Mouse (Mus musculus) layer of hippocampus, adult 9-11 months (tissue): ENCODE data around the gene Osgin1.

Experiments used
- DNase-seq: peaks from one replicate; pipeline ENCODE4 v3.0.0; 2022

The Osgin1 gene

GRCm38 (mm10) chr8:119433582-119434174 is at the start of gene Osgin1:
Gene Osgin1 (plus strand): TSS chr8:119434124.
- DNase-seq = no peak

GRCm38 (mm10) chr8:119384478-119384877 is 49.4 kb upstream of the Osgin1 start:
- peak; percentile 71 for DNase-seq

- no peak for DNase-seq
These were observed 48.1 kb upstream of the Osgin1 start for GRCm38 (mm10) chr8:119385854-119386253.

- DNase-seq = no peak
These were observed 46.9 kb upstream of the Osgin1 start for GRCm38 (mm10) chr8:119386988-119387387.

- no peak for DNase-seq
These were observed 39.8 kb upstream of the Osgin1 start for GRCm38 (mm10) chr8:119394097-119394496.

- DNase-seq = peak; percentile 93
These were observed 39.3 kb upstream of the Osgin1 start, which contains the start of gene Mlycd for GRCm38 (mm10) chr8:119394524-119395026. Gene Mlycd (plus strand): TSS chr8:119394878.

GRCm38 (mm10) chr8:119395072-119395950 is 38.6 kb upstream of the Osgin1 start:
- no peak for DNase-seq

- DNase-seq = no peak
These were observed 35.4 kb upstream of the Osgin1 start for GRCm38 (mm10) chr8:119398558-119398957.

GRCm38 (mm10) chr8:119399255-119399654 is 34.7 kb upstream of the Osgin1 start:
- DNase-seq = no peak

- DNase-seq = no peak
These were observed 33.7 kb upstream of the Osgin1 start for GRCm38 (mm10) chr8:119400122-119400671.

- no peak for DNase-seq
These were observed 33.0 kb upstream of the Osgin1 start for GRCm38 (mm10) chr8:119400904-119401303.

- no peak for DNase-seq
These were observed 30.0 kb upstream of the Osgin1 start for GRCm38 (mm10) chr8:119403912-119404311.

GRCm38 (mm10) chr8:119404648-119405047 is 29.3 kb upstream of the Osgin1 start:
- DNase-seq = no peak

- no peak for DNase-seq
These were observed 25.6 kb upstream of the Osgin1 start for GRCm38 (mm10) chr8:119408311-119408710.

GRCm38 (mm10) chr8:119412037-119412734 is 21.7 kb upstream of the Osgin1 start:
- no peak for DNase-seq

- DNase-seq = peak; percentile 82
These were observed 21.0 kb upstream of the Osgin1 start for GRCm38 (mm10) chr8:119412735-119413498.

GRCm38 (mm10) chr8:119413605-119414004 is 20.3 kb upstream of the Osgin1 start:
- no peak for DNase-seq

GRCm38 (mm10) chr8:119420318-119420717 is 13.6 kb upstream of the Osgin1 start:
- DNase-seq = no peak

GRCm38 (mm10) chr8:119421603-119422122 is 12.3 kb upstream of the Osgin1 start:
- peak; percentile 46 for DNase-seq

GRCm38 (mm10) chr8:119422123-119422711 is 11.7 kb upstream of the Osgin1 start:
- no peak for DNase-seq

GRCm38 (mm10) chr8:119423631-119424141 is 10.2 kb upstream of the Osgin1 start:
- DNase-seq = peak; percentile 84
